Mouse (Mus musculus) liver, embryonic 11.5 days (tissue): Measurements from ENCODE around the gene Hspa1a. TPM values are rescaled to one million over a fixed set of nuclear protein-coding genes. Genes with fewer than 3 reads are reported as not detected.
"Not testable (repeated sequence)": the region's sequence is repeated elsewhere in the genome, so short reads cannot be mapped to it uniquely, and the experiment has no call there.

Experiments
- ATAC-seq: fragments of 200-750 bp; cut with Nextera tagmentation; replicated peaks from 2 replicates; pipeline ENCODE4 v1.8.0; 2017; ENCODE audit warnings: moderate number of reproducible peaks, mild to moderate bottlenecking, moderate TSS enrichment, moderate library complexity; ENCODE audit not compliant: low FRiP score
- DNase-seq: peaks from one replicate; pipeline ENCODE4 v3.0.0-alpha.2; 2017; ENCODE audit warnings: low spot score
- H3K27ac ChIP-seq: fragments of 300-500 bp; sonication (generic); 2 replicates; pipeline ENCODE4 v1.5.1; 2014; ENCODE audit warnings: mild to moderate bottlenecking, low read depth, low read length, control low read depth
- H3K27me3 ChIP-seq: fragments of 300-500 bp; sonication (generic); replicated peaks from 2 replicates; pipeline ENCODE4 v1.6.1; 2014; ENCODE audit warnings: low read length, mixed read lengths; ENCODE audit not compliant: control insufficient read depth, insufficient read depth
- H3K36me3 ChIP-seq: fragments of 300-500 bp; sonication (generic); 2 replicates; pipeline ENCODE4 v1.6.1; 2014; ENCODE audit warnings: mild to moderate bottlenecking, low read length, moderate library complexity, mixed read lengths; ENCODE audit not compliant: control insufficient read depth, insufficient read depth
- H3K4me1 ChIP-seq: fragments of 300-500 bp; sonication (generic); replicated peaks from 2 replicates; pipeline ENCODE4 v1.6.1; 2014; ENCODE audit warnings: low read length, mixed read lengths; ENCODE audit not compliant: control insufficient read depth, insufficient read depth
- H3K4me2 ChIP-seq: fragments of 300-500 bp; sonication (generic); 2 replicates; pipeline ENCODE4 v1.6.1; 2014; ENCODE audit warnings: mild to moderate bottlenecking, control low read depth, moderate library complexity
- H3K4me3 ChIP-seq: fragments of 300-500 bp; sonication (generic); 2 replicates; pipeline ENCODE4 v1.5.1; 2014; ENCODE audit warnings: low read depth, low read length, control low read depth
- H3K9ac ChIP-seq: fragments of 300-500 bp; sonication (generic); 2 replicates; pipeline ENCODE4 v1.6.1; 2014; ENCODE audit warnings: low read depth, low read length, control low read depth
- H3K9me3 ChIP-seq: fragments of 300-500 bp; sonication (generic); 2 replicates; pipeline ENCODE4 v1.6.1; 2016; ENCODE audit warnings: low read length, inconsistent platforms, mixed read lengths; ENCODE audit not compliant: control insufficient read depth
- WGBS: fragments of 180-500 bp; shearing (Covaris S2); extraction: QIAGEN DNeasy Blood & Tissue Kit; methylation state at CpG from one replicate; pipeline ENCODE4 v1.1.7; 2014; 5-methylcytosine and 5-hydroxymethylcytosine counted together
- polyA plus RNA-seq: library from polyadenylated mRNA; unstranded; fragments of >200 nt; fragmentation: Nextera tagmentation; extraction: Ambion mirVana; gene quantifications from 2 replicates; pipeline ENCODE4 v1.2.1, GENCODE M21; 2014

Gene Hspa1a
- polyA plus RNA-seq, 1 experiment from 2014 or later: 5.7 TPM

DNA sequence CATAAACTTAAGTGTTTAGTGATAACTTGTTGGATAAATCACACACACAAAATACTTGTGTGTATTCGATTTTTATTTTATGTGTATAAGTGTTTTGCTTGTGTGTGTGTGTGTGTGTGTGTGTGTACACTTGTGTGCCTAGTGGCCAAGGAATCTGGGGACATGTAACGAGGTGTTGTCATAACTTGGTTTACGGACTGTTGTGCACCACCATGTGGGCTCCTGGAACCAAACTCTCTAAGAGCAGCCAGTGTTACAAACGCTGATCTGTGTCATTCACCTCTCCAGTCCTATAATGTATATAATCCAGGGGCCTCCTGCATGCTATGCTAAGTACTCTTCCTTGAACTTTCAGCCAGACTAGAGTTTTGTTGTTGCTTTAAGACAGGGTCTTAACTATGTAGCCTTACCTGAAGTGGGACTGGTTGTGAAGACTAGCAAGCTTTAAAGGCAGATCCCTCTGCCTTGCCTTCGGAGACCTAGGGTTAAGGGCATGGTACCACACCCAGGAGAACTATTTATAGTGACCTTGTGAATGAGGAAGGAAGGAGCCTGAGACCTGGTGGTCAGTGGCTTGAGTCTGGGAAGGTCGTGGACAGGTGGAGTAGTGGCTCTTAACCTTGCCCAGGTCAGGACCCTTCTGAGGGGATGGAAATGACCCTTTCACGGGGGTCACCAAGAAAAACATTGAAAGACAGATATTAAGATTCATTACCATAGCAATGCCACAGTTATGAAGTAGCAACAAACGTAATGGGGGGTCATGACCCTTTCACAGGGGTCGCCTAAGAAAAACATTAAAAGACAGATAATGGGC is 31.3 kb upstream of the Hspa1a start:
- DNase-seq (no peak), ATAC-seq (no peak)
- Histone ChIP-seq H3K4me3 (peak overlapping the region; percentile 98), H3K36me3 (peaks cover 53% of the 10 kb centered on the region), H3K4me1 (peaks cover 36% of the 10 kb centered on the region), H3K27me3 (no peaks in the 10 kb centered on the region), H3K9ac (peak overlapping the region; percentile 99), H3K9me3 (no peaks in the 10 kb centered on the region), H3K4me2 (peak overlapping the region; percentile 98), H3K27ac (peak overlapping the region; percentile 99)
- WGBS: 52% methylated on average over 9 of the region's 9 CpGs

DNA sequence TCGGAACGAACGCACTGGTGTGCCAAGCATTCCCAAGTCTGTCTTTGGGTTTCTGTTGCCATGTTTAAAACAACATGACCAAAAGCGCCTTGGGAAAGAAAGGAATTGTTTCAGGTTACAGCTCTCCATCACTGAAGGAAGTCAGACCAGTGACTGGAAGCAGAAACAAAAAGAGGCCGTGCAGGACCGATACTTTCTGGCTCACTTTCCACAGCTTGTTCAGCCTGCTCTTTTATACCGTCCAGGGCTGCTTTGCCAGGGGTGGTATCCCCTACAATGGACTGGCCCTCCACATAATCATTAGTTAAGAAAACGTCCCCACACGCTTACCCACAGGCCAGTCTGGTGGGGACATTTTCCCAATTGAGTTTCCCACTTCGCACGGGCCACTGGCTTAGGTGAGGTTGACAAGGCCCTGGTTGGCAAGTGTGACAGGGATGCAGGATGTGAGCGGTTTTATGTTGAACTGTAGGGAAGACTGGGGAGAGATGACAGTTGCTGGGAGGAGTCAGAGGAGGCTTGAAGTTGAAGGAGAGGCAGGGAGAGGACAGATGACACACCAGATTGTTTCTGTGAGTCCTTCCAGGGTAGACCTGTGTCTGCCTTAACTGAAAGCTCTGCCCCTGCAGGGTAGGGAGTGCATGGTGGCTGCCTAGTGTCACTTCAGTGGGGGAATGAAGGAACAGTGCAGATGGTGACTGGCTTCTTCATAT is 30.4 kb upstream of the Hspa1a start:
- Histone ChIP-seq H3K9me3 (no peaks in the 10 kb centered on the region), H3K36me3 (peaks cover 50% of the 10 kb centered on the region), H3K4me2 (peak overlapping the region; percentile 98), H3K27ac (peak overlapping the region; percentile 99), H3K4me1 (peaks cover 45% of the 10 kb centered on the region), H3K27me3 (no peaks in the 10 kb centered on the region), H3K9ac (peak overlapping the region; percentile 99), H3K4me3 (peak overlapping the region; percentile 98)
- ATAC-seq: peak; percentile 16
- no peak for DNase-seq
- WGBS: 6% methylated on average over 12 of the region's 12 CpGs

DNA sequence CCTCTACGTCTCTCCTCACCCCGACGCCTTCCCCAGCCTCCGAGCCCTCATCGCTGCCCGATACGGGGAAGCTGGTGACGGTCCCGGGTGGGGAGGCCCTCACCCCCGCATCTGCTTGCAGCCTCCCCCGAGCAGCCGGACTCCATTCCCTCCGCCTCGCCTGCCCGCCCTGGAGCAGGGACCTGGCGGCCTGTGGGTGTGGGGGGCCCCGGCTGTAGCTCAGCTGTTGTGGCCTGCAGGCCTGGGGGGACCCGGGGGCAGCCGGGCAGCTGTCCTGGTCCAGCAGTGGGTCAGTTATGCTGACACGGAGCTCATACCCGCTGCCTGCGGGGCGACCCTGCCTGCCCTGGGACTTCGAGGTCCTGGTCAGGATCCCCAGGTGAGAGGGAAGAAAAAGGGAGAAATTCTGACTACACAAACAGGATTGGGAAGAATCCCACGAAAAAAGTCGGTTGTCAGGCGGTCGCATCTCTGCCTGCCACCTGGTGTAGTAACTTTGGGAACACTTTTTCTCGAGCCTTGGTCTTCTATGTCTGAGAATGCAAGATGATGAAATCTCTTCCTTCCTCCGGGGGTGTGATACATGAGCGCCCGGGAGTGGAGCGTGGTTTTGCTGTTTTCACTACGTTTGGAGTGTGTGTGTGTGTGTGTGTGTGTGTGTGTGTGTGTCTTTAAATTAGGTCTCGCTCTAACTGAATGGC is 29.6 kb upstream of the Hspa1a start:
- Histone ChIP-seq H3K4me1 (peaks cover 52% of the 10 kb centered on the region), H3K27ac (peak overlapping the region; percentile 99), H3K27me3 (no peaks in the 10 kb centered on the region), H3K4me3 (peak overlapping the region; percentile 98), H3K9me3 (no peaks in the 10 kb centered on the region), H3K9ac (peak overlapping the region; percentile 99), H3K4me2 (peak overlapping the region; percentile 98), H3K36me3 (peaks cover 47% of the 10 kb centered on the region)
- DNase-seq: no peak
- WGBS: under 1% methylated on average over 35 of the region's 35 CpGs
- peak; percentile 9 for ATAC-seq

GRCm38 (mm10) chr17:35000717-35001451 is 28.9 kb upstream of the Hspa1a start, which contains the start of gene Vars:
Gene Vars (plus strand): TSS chr17:35000987.
- peaks cover 54% of the 10 kb centered on the region for H3K4me1 ChIP-seq
- DNase-seq: peak; percentile 97
- H3K9me3 ChIP-seq: no peaks in the 10 kb centered on the region
- peak within 1 kb of the TSS; percentile 99 for H3K27ac ChIP-seq
- WGBS: under 1% methylated on average over 79 of the region's 83 CpGs
- H3K9ac ChIP-seq: peak within 1 kb of the TSS; percentile 99
- no peaks in the 10 kb centered on the region for H3K27me3 ChIP-seq
- peak within 1 kb of the TSS; percentile 98 for H3K4me2 ChIP-seq
- ATAC-seq: peak; percentile 84
- peak within 1 kb of the TSS; percentile 98 for H3K4me3 ChIP-seq
- peaks cover 48% of the 10 kb centered on the region for H3K36me3 ChIP-seq

DNA sequence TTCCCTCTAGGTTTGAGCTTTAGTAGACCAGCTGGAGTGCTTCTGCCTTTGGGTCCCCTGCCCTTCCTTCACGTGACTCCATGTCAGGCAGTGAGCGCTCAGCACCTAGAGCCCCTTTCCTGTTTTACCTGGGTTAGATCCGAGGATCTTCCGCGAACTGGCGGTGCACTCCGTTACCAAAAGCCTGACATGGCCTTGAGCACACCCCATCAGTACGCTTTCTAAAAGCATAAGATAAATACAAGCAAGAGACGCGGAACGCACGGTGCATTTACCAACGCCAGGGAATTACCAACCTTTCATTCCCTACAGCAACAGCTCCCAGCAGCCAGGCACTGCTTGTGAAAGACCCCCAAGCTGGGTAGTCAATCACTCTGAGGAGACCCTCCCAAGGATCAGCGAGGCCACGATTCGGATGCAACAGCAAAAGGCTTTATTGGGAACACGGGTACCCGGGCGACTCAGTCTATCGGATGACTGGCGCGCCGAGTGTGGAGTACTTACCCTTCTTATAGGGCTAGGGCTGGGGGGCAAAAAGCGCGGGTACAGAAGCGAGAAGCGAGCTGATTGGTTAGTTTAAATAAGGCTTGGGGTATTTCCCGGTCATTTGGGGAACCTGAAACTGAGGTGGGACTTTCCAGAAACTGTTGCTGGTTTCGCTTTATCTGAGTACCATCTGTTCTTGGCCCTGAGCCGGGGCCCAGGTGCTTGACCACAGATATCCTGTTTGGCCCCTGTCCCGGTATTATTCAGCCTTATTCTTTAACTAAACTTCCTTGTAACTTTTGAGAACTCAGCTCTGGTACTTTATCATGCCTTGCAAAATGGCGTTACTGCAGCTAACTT is 28.1 kb upstream of the Hspa1a start:
- Histone ChIP-seq H3K27ac (peak overlapping the region; percentile 99), H3K4me1 (peaks cover 54% of the 10 kb centered on the region), H3K4me3 (peak overlapping the region; percentile 98), H3K4me2 (peak overlapping the region; percentile 98), H3K9ac (peak overlapping the region; percentile 99), H3K36me3 (peaks cover 41% of the 10 kb centered on the region)
- DNase-seq (peak; percentile 69), ATAC-seq (peak; percentile 24; the same call in 1 of the 2 replicates)
- H3K27me3 ChIP-seq, H3K9me3 ChIP-seq: not testable (repeated sequence)
- 13% methylated on average over 29 of the region's 32 CpGs for WGBS

GRCm38 (mm10) chr17:34998526-34999430 is 26.8 kb upstream of the Hspa1a start:
- 81% methylated on average over 15 of the region's 15 CpGs for WGBS
- H3K4me1 ChIP-seq: peaks cover 45% of the 10 kb centered on the region
- H3K36me3 ChIP-seq: peaks cover 30% of the 10 kb centered on the region
- peak overlapping the region; percentile 79 for H3K9ac ChIP-seq
- H3K4me2 ChIP-seq: peak overlapping the region; percentile 98
- peak overlapping the region; percentile 99 for H3K27ac ChIP-seq
- H3K27me3 ChIP-seq: no peaks in the 10 kb centered on the region
- H3K9me3 ChIP-seq: no peaks in the 10 kb centered on the region
- DNase-seq (no peak), ATAC-seq (no peak)
- H3K4me3 ChIP-seq: peak overlapping the region; percentile 55

DNA sequence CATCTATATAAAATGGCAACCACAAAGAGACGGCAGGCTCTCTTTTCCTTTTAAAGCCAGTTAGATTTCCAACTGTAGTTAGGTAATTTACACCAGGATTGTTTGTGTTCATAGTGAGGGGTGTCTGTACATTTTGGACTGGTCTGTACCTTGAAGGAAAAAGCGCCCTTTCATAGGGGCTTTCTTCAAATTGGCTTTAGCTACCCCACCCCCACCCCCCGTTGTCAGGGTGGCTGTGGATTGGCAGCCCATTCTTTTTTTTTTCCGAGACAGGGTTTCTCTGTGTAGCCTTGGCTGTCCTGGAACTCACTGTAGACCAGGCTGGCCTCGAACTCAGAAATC is 25.2 kb upstream of the Hspa1a start:
- Histone ChIP-seq H3K9me3 (no peaks in the 10 kb centered on the region), H3K27me3 (no peaks in the 10 kb centered on the region), H3K36me3 (peaks cover 24% of the 10 kb centered on the region), H3K4me3 (peak overlapping the region; percentile 55), H3K4me1 (peaks cover 28% of the 10 kb centered on the region), H3K4me2 (peak overlapping the region; percentile 98), H3K27ac (peak overlapping the region; percentile 38), H3K9ac (peak overlapping the region; percentile 41; the same call in 1 of the 2 replicates)
- no peak for DNase-seq
- ATAC-seq: no peak
- WGBS: 76% methylated on average over 5 of the region's 5 CpGs
